Mouse (Mus musculus) testis, postnatal 14 days (tissue): Measurements from ENCODE around the gene Vmn1r143.
"Not testable (repeated sequence)": the region's sequence is repeated elsewhere in the genome, so short reads cannot be mapped to it uniquely, and the experiment has no call there.

Experiments used
- DNase-seq: peaks from one replicate; pipeline ENCODE4 v3.0.0; 2021; ENCODE audit warnings: low spot score

Vmn1r143 gene

GRCm38 (mm10) chr7:22189077-22189476 is at the start of gene Vmn1r143:
Gene Vmn1r143, plus strand, starts transcription at chr7:22189377.
- not testable (repeated sequence) for DNase-seq

GRCm38 (mm10) chr7:22163935-22164334 is 25.2 kb upstream of the Vmn1r143 start, which contains the start of gene Vmn1r142:
Gene Vmn1r142, minus strand, starts transcription at chr7:22164035.
- not testable (repeated sequence) for DNase-seq

- DNase-seq: not testable (repeated sequence)
Measured at GRCm38 (mm10) chr7:22201164-22201563, 12.0 kb downstream of the Vmn1r143 start, which contains the start of gene Gm8653. Gene Gm8653, minus strand, starts transcription at chr7:22201264.

- not testable (repeated sequence) for DNase-seq
Measured at GRCm38 (mm10) chr7:22229384-22229783, 40.2 kb downstream of the Vmn1r143 start, which contains the start of gene Gm8453. Gene Gm8453, minus strand, starts transcription at chr7:22229484.
